Mouse (Mus musculus) hindbrain, embryonic 11.5 days (tissue): ENCODE results near the gene Dedd. TPM values are rescaled to one million over a fixed set of nuclear protein-coding genes. Genes with fewer than 3 reads are reported as not detected.

Experiments used
- ATAC-seq: fragments of 200-750 bp; cut with Nextera tagmentation; 2 replicates; pipeline ENCODE4 v1.8.0; 2017; ENCODE audit warnings: mild to moderate bottlenecking, moderate TSS enrichment, moderate library complexity; ENCODE audit not compliant: low FRiP score
- DNase-seq: peaks from one replicate; pipeline ENCODE4 v3.0.0-alpha.2; 2015; ENCODE audit warnings: low spot score
- H3K27ac ChIP-seq: fragments of 300-500 bp; sonication (generic); 2 replicates; pipeline ENCODE4 v1.5.1; 2014; ENCODE audit warnings: mild to moderate bottlenecking, low read depth, low read length
- H3K27me3 ChIP-seq: fragments of 300-500 bp; sonication (generic); 2 replicates; pipeline ENCODE4 v1.6.1; 2014; ENCODE audit warnings: mild to moderate bottlenecking, low read length, moderate library complexity, mixed read lengths; ENCODE audit not compliant: control insufficient read depth, insufficient read depth
- H3K36me3 ChIP-seq: fragments of 300-500 bp; sonication (generic); 2 replicates; pipeline ENCODE4 v1.6.1; 2014; ENCODE audit warnings: mild to moderate bottlenecking, low read length, moderate library complexity, mixed read lengths; ENCODE audit not compliant: control insufficient read depth, insufficient read depth
- H3K4me1 ChIP-seq: fragments of 300-500 bp; sonication (generic); replicated peaks from 2 replicates; pipeline ENCODE4 v1.6.1; 2014; ENCODE audit warnings: low read length, mixed read lengths; ENCODE audit not compliant: control insufficient read depth, insufficient read depth
- H3K4me2 ChIP-seq: fragments of 300-500 bp; sonication (generic); replicated peaks from 2 replicates; pipeline ENCODE4 v1.6.1; 2014; ENCODE audit warnings: mild to moderate bottlenecking, low read depth, low read length
- H3K4me3 ChIP-seq: fragments of 300-500 bp; sonication (generic); 2 replicates; pipeline ENCODE4 v1.5.1; 2014; ENCODE audit warnings: low read depth, low read length
- H3K9ac ChIP-seq: fragments of 300-500 bp; sonication (generic); 2 replicates; pipeline ENCODE4 v1.6.1; 2014; ENCODE audit warnings: low read depth, low read length
- H3K9me3 ChIP-seq: fragments of 300-500 bp; sonication (generic); 2 replicates; pipeline ENCODE4 v1.6.1; 2016; ENCODE audit warnings: low read length; ENCODE audit not compliant: control insufficient read depth
- WGBS: fragments of 180-500 bp; shearing (Covaris S2); extraction: QIAGEN DNeasy Blood & Tissue Kit; methylation state at CpG from one replicate; pipeline ENCODE4 v1.1.7; 2014; 5-methylcytosine and 5-hydroxymethylcytosine counted together
- polyA plus RNA-seq: library from polyadenylated mRNA; unstranded; fragments of >200 nt; fragmentation: Nextera tagmentation; extraction: Ambion mirVana; gene quantifications from 2 replicates; pipeline ENCODE4 v1.2.1, GENCODE M21; 2014

Gene Dedd
- polyA plus RNA-seq, 1 experiment from 2014 or later, result 49.5 TPM

- WGBS, result 6% methylated on average over 31 of the region's 31 CpGs
- Histone ChIP-seq H3K4me2 (peak overlapping the region; percentile 24), H3K4me3 (peak overlapping the region; percentile 0; the same call in 1 of the 2 replicates), H3K4me1 (no peaks in the 10 kb centered on the region), H3K9me3 (no peaks in the 10 kb centered on the region), H3K9ac (no peak overlapping the region), H3K36me3 (no peaks in the 10 kb centered on the region), H3K27me3 (peaks cover 9% of the 10 kb centered on the region), H3K27ac (no peak overlapping the region)
- ATAC-seq (peak; percentile 88), DNase-seq (peak; percentile 87)
These were observed 51.1 kb downstream of the Dedd start for GRCm38 (mm10) chr1:171379935-171380599.

GRCm38 (mm10) chr1:171382096-171382620 is 53.2 kb downstream of the Dedd start:
- Histone ChIP-seq H3K27me3 (peaks cover 9% of the 10 kb centered on the region), H3K27ac (no peak overlapping the region), H3K36me3 (no peaks in the 10 kb centered on the region), H3K4me2 (no peak overlapping the region), H3K9me3 (no peaks in the 10 kb centered on the region), H3K4me1 (no peaks in the 10 kb centered on the region), H3K4me3 (no peak overlapping the region), H3K9ac (no peak overlapping the region)
- ATAC-seq (no peak), DNase-seq (no peak)
- WGBS, result 74% methylated on average over 11 of the region's 11 CpGs

- Histone ChIP-seq H3K36me3 (no peaks in the 10 kb centered on the region), H3K27ac (no peak overlapping the region), H3K9me3 (no peaks in the 10 kb centered on the region), H3K4me2 (no peak overlapping the region), H3K4me3 (no peak overlapping the region), H3K9ac (no peak overlapping the region), H3K27me3 (peaks cover 9% of the 10 kb centered on the region), H3K4me1 (no peaks in the 10 kb centered on the region)
- DNase-seq (no peak), ATAC-seq (no peak)
- 75% methylated on average over 9 of the region's 9 CpGs for WGBS
These were observed 55.4 kb downstream of the Dedd start for GRCm38 (mm10) chr1:171384361-171384760.

GRCm38 (mm10) chr1:171385171-171385570 is 56.2 kb downstream of the Dedd start:
- no peak for DNase-seq
- Histone ChIP-seq H3K36me3 (no peaks in the 10 kb centered on the region), H3K9ac (no peak overlapping the region), H3K4me1 (no peaks in the 10 kb centered on the region), H3K27ac (no peak overlapping the region), H3K27me3 (peaks cover 6% of the 10 kb centered on the region; the same call in 1 of the 2 replicates), H3K9me3 (no peaks in the 10 kb centered on the region), H3K4me2 (no peak overlapping the region), H3K4me3 (no peak overlapping the region)
- WGBS, result 69% methylated on average over 9 of the region's 9 CpGs
- ATAC-seq, result no peak

- Histone ChIP-seq H3K9me3 (no peaks in the 10 kb centered on the region), H3K27ac (no peak overlapping the region), H3K4me2 (no peak overlapping the region), H3K4me1 (no peaks in the 10 kb centered on the region), H3K9ac (no peak overlapping the region), H3K27me3 (no peaks in the 10 kb centered on the region), H3K36me3 (no peaks in the 10 kb centered on the region), H3K4me3 (no peak overlapping the region)
- ATAC-seq, result no peak
- peak; percentile 54 for DNase-seq
- 12% methylated on average over 6 of the region's 6 CpGs for WGBS
These were observed 58.2 kb downstream of the Dedd start for GRCm38 (mm10) chr1:171387099-171387498.

- Histone ChIP-seq H3K27ac (no peak within 1 kb of the TSS), H3K4me2 (no peak within 1 kb of the TSS), H3K4me3 (no peak within 1 kb of the TSS), H3K36me3 (no peaks in the 10 kb centered on the region), H3K9me3 (no peaks in the 10 kb centered on the region), H3K4me1 (no peaks in the 10 kb centered on the region), H3K9ac (no peak within 1 kb of the TSS), H3K27me3 (no peaks in the 10 kb centered on the region)
- no peak for ATAC-seq
- no peak for DNase-seq
- 85% methylated on average over 15 of the region's 15 CpGs for WGBS
These were observed 59.6 kb downstream of the Dedd start, which contains the start of gene Arhgap30 for GRCm38 (mm10) chr1:171388376-171389102. Gene Arhgap30 (plus strand): TSS chr1:171388954.

- H3K27ac ChIP-seq, result no peak overlapping the region
- H3K9ac ChIP-seq, result no peak overlapping the region
- no peaks in the 10 kb centered on the region for H3K4me1 ChIP-seq
- H3K4me3 ChIP-seq, result no peak overlapping the region
- no peak for ATAC-seq
- DNase-seq, result no peak
- H3K36me3 ChIP-seq, result no peaks in the 10 kb centered on the region
- 78% methylated on average over 4 of the region's 4 CpGs for WGBS
- H3K9me3 ChIP-seq, result no peaks in the 10 kb centered on the region
- no peaks in the 10 kb centered on the region for H3K27me3 ChIP-seq
- H3K4me2 ChIP-seq, result no peak overlapping the region
These were observed 61.2 kb downstream of the Dedd start for GRCm38 (mm10) chr1:171390101-171390500.
